Mouse (Mus musculus) cerebellum, adult 11 months (tissue): Measurements from ENCODE around the gene Tmem145.
"Not testable (repeated sequence)": the region's sequence is repeated elsewhere in the genome, so short reads cannot be mapped to it uniquely, and the experiment has no call there.

ENCODE experiments used
- DNase-seq: peaks from one replicate; pipeline ENCODE4 v3.0.0; 2022

Tmem145 gene

DNA sequence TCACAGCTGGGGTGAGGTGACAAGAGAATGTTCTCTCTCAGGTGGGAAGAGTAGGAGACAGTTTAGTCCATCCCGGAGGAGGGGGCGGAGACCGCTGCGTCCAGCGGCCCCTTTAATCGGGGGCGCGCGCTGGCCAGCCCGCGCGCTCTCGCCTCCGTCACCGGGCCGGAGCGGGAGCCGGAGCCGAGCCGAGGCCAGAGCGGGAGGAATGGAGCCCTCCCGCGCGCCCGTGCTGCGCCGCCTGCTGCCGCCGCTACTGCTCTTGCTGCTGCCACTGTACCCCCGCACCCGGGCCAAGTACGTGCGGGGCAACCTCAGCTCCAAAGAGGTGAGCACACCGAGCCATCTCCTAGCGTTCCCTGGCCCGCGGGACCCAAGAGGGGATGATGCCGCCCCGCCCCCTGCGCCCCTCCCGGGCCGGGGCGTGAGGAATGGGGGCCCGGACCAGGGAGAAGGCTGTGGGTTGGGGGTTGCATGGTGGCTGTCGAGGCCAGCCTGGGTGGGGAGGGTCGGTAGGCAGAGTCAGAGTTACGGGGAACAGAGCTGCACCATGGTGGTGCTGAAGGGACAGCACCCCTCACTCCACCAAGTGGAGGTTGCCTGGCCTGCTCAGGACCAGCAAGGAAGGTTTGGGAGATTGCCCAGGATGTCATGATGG is at the start of gene Tmem145:
Gene Tmem145 (plus strand): TSS at position 151 of the 658 bp plus-strand sequence.
- DNase-seq = peak; percentile 73

DNA sequence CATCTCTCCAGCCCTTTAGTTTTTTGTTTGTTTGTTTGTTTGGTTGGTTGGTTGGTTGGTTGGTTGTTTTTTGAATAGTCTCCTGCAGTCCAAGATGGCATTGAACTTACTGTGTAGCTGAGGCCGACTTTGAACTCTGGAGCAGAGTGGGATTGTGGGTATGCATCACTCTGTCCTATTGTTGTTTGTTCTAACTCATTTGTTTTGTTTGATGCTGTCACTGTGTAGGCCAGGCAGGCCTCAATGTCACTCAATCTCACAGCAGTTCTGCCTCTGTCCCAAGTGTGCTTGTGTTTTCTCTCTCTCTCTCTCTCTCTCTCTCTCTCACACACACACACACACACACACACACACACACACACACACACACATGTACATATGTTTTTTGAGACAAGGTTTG is 44.0 kb upstream of the Tmem145 start:
- DNase-seq = no peak

DNA sequence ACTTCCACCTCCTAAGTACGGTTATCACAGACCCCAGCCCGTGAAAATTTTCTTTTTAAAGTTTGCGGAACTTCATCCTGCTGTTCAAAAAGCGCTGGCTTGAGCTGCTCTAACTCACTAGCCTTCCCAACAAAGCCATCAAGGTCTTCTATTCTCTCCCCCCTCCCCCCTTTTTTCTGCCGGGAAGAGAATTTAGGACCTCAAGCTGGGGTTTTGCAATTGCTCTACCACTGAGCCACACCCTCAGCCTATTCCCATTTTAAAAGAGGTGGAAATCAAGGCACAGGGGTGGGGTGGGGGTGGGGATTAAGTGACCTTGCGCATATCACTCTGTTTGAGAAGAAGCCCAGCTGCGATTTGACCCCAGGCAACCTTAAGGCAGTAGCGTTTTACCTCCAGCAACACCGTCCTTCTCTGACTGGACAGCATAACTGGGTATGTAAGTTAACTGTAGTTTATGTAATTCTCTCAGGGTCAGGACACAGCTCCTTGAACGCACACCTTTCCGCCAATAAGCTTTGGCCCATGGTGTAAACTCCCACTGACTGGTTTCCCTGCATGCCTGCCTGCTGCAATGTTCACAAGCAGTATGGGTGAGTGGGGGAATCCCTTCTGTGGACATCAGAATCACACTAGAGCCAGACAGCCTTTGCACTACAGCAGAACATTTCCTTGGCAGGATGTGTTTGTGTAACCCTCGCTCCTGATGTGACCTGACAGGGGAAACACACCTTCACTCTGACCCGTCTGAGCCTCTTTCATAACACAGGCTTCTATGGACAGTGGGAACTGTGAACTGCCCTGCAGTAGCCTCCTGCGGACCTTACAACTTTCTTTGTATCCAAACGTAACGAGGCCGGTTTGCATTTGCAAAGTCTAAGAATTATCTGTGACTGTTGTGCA is 41.7 kb upstream of the Tmem145 start:
- no peak for DNase-seq

DNA sequence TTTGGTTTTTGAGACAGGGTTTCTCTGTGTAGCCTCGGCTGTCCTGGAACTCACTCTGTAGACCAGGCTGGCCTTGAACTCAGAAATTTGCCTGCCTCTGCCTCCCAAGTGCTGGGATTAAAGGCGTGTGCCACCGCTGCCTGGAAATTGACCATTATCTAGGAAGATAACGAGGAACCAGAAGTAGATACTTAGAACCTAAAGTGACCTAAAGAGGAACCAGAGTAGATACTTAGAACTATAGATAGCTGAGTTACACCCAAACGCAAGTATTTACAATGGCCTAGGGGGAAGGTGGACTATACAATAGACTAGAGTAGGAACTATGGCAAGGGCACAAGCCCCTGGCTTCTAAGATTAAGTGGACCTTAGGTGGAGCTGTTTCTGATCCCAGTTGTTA is 40.2 kb upstream of the Tmem145 start:
- not testable (repeated sequence) for DNase-seq

DNA sequence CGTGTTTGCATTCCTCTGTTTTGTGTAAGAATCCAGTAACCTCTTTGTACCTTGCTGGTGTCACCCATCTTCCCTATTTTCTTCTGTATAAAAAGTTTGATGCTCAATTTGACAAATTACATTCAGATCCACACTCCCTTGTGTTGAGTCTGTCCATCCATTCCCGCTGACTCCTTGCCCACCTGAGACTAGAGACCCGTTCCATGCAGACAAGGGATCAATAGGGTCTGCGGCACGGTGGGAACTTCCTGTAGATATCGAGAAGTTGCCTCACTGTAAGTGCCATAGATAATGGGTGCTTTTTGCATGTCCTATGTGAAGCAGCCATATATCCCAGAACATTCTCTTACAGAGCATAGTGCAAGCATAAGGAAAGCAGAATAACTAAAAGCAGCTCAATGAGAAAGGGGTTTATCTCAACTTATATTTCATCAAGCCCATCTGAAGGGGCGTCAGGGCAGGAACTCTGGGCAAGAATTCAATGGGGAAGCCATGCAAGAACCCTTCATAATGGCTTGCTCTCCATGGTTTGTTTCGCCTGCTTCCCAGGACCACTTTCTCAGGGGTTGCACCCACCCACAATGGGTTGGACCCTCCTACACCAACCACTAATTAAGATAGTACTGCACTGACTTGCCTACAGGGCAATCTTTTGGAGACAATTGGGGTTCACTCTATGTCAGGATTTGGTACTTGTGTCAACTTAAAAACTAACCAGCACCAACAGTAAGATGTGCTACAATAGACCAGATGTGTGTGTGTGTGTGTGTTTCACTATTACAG is 39.5 kb upstream of the Tmem145 start:
- DNase-seq = peak; percentile 25

DNA sequence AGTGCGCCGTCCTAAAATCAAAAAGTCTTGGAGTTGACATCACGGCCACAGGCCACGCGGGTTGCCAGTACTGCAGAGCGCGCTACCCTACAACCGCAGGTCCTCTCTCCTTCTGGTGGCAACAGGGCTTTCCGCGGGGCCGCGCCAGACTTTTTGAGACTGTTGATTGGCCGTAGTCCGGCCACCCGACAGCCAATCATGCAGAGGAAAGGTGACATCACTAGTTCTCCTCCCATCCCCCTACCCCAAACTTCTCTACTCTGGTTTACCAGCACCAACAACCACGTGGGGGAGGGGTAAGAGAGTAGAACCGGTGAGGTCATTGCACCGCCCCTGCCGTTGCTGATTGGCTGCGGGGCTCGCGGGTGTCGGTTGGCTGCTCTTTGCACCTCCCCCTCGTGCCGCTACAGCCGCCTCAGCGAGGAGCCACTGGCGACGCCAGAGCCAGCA is 38.6 kb upstream of the Tmem145 start, which contains the start of gene Cic:
Gene Cic (plus strand): TSS at position 404 of the 450 bp plus-strand sequence.
- peak; percentile 99 for DNase-seq

DNA sequence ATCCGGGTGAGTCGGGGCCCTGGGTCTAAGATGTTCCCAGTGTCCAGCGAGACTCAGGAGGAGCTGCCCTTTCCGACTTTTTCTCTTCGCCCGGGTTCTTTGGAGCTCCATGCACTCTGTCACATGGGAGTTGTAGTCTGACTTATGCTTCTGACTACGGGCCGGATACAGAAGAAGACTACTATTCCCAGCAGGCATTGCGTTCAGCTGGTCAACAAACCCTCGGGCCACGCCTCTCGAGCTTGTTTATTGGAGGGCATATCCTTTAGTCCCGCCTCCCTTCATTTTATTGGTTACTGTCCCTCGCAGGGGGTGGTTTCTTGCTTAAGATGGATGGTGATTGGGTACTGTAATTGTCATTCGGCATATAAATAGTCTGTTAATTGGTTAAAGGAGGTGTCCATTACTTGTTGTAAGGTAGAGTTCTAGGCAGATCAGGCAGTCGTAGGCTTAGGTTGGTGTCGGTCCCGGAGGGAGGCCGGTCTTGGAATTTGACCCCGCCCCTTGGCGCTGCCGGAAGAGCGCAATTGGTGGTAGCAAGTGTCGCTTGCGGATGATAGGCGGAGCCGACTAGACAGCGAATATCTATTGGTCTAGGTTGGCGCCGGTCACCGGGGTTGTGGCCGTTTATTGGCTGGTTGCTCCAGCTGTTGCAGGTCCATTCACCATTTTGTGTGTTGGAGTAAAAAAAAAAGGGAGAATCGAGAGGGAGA is 38.0 kb upstream of the Tmem145 start:
- peak; percentile 100 for DNase-seq

DNA sequence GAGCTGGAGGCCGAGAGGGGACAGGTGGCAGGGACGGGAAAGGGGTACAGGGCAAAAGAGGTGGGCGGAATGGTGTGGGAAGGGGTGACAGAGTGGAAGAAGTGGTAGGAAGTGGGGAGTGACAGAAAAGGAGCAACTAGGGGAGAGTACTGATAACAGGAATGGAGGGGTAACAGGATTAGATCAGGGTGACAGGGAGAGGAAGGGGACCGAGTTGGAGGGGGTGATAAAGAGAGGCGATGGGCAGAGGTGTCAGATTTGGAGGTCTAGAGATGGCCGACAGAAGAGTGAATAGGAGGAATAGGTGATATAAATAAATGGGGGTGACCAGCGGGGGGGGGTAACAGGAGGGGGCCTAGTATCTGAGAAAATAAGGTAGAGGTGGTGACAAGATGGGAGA is 37.3 kb upstream of the Tmem145 start:
- DNase-seq = no peak

DNA sequence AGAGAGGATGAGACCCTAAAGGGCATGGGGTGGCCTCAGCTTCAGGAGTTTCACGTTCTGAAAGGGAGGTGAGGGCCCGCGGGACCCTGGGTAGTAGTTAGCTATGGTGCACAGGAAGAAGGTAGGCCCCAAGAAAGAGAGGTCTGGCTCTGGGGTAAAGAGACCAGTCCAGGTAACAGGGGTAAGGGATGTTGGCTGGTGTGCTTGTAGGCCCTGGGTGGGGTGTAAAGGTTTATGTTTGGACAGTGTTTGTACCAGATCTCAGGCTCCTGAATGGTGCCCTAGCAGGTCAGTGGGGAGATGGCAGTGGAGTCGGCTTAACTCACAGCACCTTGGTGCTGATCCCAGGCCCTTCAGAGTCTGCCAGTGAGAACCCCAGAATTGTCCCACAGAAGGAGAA is 36.9 kb upstream of the Tmem145 start:
- peak; percentile 32 for DNase-seq

DNA sequence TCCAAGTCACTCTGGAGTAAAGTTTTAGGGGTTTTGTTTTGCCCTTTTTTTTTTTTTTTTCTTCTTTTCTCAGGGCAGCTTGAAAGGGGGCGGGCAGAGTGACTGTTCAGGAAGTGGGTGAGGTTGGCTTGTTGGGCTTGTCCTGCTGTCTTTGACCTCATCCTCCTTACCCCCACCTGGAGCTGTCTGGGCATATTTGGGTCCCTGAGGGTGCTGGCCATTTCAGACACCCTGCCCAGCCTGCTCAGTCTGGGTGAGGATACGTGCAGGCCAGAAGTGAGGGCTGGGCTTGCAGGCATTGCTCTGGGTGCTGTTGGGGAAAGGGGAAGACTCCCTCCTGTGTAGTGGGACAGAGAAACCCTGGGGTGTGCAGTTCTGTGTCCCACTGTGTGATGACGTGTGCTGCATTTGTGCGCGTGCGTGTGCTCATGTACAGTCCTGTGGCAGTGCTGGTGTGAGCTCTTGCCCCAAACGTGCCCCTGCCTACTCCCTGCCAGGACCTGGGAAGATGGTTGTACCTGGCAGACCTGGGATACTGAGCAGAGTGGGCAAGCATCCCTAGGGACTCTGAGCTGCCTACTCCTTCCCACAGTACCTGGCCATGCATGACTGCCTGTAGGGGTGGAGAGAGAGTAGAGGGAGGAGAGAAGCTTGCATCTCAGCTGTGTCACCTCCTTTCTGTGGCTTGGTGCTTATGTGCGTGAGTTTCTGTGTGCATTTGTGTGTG is 36.2 kb upstream of the Tmem145 start:
- peak; percentile 27 for DNase-seq

DNA sequence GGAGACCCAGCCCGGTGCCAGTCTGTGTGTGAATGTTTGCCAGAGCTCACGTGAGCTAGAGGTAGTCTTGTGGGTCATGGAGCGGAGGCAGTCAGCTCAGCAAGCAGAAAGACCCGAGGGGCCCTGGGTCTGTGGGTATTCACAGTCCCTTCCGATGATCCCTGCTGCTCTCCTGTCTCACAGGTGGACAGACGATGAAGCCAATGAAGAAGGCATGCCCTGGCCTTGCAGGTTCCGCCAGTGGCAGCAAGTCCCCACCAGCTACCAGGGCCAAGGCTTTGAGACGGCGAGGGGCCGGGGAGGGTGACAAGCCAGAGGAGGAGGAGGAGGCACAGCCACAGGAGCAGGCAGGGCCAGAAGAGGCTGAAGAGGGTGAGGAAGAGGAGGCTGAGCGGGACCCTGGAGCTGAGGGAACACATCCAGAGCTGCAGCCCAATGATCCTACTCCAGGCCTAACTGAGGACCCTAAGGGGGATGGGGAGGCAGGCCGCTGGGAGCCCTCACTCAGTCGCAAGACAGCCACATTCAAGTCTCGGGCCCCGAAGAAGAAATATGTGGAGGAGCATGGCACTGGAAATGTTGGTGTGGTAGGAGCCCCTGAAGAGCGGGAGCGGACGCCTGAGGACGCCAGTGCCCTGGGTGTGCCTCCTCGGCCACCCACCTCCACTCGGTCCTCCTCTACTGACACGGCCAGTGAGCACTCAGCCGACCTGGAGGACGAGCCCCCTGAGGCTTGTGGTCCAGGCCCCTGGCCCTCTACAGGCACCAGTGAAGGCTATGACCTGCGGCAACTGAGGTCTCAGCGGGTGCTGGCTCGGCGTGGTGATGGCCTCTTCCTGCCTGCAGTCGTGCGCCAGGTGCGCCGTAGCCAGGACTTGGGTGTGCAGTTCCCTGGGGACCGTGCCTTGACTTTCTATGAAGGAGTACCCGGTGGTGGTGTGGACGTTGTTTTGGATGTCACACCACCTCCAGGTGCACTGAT is 35.0 kb upstream of the Tmem145 start:
- DNase-seq = peak; percentile 37

DNA sequence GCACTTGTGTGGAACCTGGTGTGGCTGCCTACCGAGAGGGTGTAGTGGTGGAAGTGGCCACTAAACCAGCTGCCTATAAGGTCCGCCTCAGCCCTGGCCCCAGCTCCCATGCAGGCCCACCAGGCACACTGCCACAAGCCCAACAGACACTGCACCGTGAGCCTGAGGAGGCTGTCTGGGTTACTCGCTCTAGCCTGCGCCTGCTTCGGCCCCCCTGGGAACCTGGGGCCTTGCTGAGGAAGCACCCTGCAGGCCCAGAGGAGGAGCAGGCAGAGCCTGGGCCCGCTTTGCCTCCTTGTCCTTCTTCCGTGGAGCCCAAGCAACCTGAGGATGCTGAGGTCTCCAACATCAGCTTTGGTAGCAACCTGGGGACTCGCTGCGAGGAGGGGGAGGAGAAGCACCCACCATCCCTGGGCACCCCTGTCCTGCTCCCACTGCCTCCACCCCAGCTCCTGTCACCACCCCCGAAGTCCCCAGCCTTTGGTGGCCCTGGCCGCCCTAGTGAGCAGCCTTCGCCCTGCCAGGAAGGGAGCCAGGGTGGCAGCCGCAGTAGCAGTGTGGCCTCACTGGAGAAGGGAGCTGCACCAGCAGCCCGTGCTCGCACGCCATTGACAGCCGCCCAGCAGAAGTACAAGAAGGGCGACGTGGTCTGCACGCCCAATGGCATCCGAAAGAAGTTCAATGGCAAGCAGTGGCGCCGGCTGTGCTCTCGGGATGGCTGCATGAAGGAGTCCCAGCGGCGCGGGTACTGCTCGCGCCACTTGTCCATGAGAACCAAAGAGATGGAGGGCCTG is 34.1 kb upstream of the Tmem145 start:
- DNase-seq = peak; percentile 25

DNA sequence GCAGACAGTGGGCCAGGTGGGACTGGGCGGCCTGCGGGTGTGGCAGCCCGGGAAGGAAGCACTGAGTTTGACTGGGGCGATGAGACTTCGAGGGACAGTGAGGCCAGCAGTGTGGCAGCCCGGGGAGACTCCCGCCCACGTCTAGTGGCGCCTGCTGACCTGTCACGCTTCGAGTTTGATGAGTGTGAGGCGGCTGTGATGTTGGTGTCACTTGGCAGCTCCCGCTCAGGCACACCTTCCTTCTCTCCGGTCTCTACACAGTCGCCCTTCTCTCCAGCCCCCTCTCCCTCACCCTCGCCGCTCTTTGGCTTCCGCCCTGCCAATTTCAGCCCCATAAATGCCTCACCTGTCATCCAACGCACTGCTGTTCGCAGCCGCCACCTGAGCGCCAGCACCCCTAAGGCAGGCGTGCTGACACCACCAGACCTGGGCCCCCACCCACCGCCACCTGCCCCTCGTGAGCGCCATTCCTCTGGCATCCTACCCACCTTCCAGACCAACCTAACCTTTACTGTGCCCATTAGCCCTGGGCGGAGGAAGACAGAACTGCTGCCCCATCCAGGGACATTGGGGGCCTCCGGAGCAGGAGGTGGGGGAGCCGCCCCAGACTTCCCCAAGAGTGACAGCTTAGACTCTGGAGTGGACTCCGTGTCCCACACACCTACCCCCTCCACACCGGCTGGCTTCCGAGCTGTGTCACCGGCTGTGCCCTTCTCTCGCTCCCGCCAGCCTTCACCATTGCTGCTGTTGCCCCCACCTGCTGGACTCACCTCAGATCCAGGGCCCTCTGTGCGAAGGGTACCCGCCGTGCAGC is 33.3 kb upstream of the Tmem145 start:
- DNase-seq = peak; percentile 41

DNA sequence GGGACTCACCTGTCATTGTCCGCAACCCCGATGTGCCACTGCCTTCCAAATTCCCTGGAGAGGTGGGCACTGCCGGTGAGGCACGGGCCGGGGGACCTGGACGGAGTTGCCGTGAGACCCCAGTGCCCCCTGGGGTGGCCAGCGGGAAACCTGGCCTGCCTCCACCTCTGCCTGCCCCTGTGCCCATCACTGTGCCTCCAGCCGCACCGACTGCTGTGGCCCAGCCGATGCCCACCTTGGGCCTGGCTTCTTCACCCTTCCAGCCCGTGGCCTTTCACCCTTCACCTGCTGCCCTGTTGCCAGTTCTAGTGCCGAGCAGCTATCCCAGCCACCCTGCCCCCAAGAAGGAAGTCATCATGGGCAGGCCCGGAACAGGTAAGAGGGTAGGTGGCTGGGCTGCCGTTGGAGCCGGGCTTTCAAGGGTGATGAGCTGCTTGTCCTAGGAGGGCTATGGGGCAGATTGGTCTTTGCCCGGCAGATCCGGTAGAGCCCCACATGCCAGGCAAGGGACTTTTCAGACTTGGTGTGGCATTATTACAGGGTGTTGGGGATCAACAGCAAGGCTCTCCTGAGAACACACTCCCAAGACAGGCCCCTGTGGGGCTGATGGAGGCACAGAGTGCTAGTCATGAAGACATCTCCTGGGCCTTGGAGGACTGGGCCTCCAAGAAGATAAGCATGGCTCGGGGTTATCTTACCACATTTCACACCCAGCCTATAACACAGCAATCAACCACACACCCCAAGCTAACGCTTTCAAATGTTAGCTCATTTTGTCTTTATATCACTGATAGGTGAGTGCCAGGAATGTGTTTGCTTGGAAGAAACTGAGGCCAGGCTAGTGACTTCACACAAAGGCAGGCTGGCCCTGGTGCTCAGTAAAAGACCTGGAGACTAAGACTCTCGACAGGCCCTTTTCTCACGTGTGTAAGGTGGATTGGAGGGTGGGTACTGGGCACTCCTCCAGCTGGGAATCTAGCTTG is 32.4 kb upstream of the Tmem145 start:
- DNase-seq = no peak

DNA sequence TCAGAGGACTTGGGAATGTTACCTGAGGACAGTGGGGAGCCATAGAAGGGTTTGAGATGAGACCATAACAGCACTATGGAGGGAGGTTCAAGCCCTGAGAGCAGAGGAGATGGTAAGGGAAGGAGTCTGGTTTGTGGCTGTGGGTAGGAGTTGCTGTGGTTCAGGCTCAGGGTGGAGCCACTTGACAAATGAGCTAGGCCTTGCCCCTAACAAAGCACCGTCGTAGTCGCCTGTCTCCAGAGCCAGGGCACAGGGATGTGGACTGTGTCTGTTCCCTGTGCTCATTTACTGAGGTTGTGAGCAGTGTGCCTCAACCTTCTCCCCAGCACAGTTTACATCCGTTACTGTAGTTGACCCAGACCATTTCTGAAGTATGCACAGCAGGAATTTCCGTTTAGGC is 31.3 kb upstream of the Tmem145 start:
- no peak for DNase-seq

DNA sequence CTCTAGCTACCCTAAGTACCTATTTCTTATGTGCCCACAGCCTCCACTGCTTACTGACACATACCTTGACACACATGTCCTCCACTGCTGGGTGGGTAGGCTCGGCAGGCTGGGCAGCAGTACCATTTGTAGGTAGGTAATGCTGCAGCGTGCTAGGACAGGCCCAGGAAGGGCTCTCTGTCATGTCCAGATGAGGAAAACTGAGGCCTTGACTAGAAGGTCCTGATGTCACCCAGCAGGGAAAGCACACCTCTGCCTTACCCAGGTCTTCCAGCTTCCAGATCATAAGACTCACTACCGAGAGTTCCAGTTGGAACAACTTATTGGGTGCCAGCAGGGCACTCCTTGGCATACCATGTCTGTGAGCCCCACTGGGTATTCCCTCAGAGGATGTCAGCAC is 30.9 kb upstream of the Tmem145 start:
- DNase-seq = no peak

DNA sequence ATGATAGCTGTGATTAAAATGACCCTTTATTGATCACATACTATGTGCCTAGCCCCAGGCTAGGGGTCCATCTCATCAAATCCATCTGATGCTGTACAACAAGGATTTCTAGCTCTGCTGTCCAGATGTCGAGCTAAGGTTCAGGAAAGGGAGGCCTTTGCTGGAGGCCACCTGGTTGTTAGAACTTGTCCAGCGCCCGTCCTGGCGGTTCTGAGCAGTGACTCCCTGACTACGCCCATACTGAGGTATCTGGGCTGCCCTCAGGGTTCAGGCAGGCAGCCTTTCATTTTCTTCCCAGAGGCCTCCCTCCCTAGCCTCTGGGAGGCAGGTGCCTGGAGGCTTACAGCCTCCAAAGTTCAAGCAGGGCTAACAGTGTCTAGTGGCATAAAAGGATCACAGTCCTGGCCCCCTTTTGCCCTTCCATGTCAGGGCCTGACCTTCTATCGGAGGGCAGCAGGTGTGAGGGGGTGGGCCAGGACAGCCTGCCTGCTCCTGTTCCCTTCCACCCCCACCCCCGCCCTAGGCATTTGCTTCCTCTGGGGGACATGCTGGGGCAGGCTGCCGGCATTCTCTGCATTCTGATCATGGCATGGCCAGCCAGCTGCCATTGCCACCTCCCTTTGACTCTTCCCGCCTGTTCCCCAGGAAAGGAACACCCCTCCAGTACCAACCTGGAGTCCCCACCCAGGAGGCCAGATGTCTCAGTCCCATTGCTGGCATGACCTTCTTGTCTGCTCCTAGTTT is 30.2 kb upstream of the Tmem145 start:
- DNase-seq = no peak
